Mouse (Mus musculus) heart, embryonic 12.5 days (tissue): Measurements from ENCODE around the gene Ncoa6. TPM values are rescaled to one million over a fixed set of nuclear protein-coding genes. Genes with fewer than 3 reads are reported as not detected.

Experiments used
- ATAC-seq: fragments of 200-750 bp; cut with Nextera tagmentation; 2 replicates; pipeline ENCODE4 v1.8.0; 2017; ENCODE audit warnings: moderate TSS enrichment, moderate library complexity; ENCODE audit not compliant: insufficient number of reproducible peaks, low FRiP score
- H3K27ac ChIP-seq: fragments of 300-500 bp; sonication (generic); 2 replicates; pipeline ENCODE4 v1.5.1; 2016; ENCODE audit warnings: mild to moderate bottlenecking, moderate library complexity; ENCODE audit not compliant: poor library complexity, severe bottlenecking
- H3K27me3 ChIP-seq: fragments of 300-500 bp; sonication (generic); replicated peaks from 2 replicates; pipeline ENCODE4 v1.6.1; 2016; ENCODE audit warnings: mild to moderate bottlenecking, moderate library complexity
- H3K36me3 ChIP-seq: fragments of 300-500 bp; sonication (generic); 2 replicates; pipeline ENCODE4 v1.6.1; 2016; ENCODE audit warnings: mild to moderate bottlenecking, moderate library complexity
- H3K4me1 ChIP-seq: fragments of 300-500 bp; sonication (generic); replicated peaks from 2 replicates; pipeline ENCODE4 v1.6.1; 2016; ENCODE audit warnings: mild to moderate bottlenecking
- H3K4me2 ChIP-seq: fragments of 300-500 bp; sonication (generic); 2 replicates; pipeline ENCODE4 v1.6.1; 2016; ENCODE audit warnings: mild to moderate bottlenecking, moderate library complexity
- H3K4me3 ChIP-seq: fragments of 300-500 bp; sonication (generic); 2 replicates; pipeline ENCODE4 v1.5.1; 2016; ENCODE audit warnings: mild to moderate bottlenecking
- H3K9ac ChIP-seq: fragments of 300-500 bp; sonication (generic); 2 replicates; pipeline ENCODE4 v1.6.1; 2016; ENCODE audit warnings: mild to moderate bottlenecking, moderate library complexity
- H3K9me3 ChIP-seq: fragments of 300-500 bp; sonication (generic); replicated peaks from 2 replicates; pipeline ENCODE4 v1.6.1; 2016; ENCODE audit warnings: mild to moderate bottlenecking, moderate library complexity
- WGBS: fragments of 180-500 bp; shearing (Covaris S2); methylation state at CpG from one replicate; pipeline ENCODE4 v1.1.7; 2016; 5-methylcytosine and 5-hydroxymethylcytosine counted together
- polyA plus RNA-seq: library from polyadenylated mRNA; unstranded; fragments of >200 nt; fragmentation: Nextera tagmentation; extraction: Ambion mirVana; gene quantifications from 2 replicates; pipeline ENCODE4 v1.2.1, GENCODE M21; 2016

The Ncoa6 gene
- polyA plus RNA-seq, 1 experiment from 2014 or later, result 19.2 TPM

DNA sequence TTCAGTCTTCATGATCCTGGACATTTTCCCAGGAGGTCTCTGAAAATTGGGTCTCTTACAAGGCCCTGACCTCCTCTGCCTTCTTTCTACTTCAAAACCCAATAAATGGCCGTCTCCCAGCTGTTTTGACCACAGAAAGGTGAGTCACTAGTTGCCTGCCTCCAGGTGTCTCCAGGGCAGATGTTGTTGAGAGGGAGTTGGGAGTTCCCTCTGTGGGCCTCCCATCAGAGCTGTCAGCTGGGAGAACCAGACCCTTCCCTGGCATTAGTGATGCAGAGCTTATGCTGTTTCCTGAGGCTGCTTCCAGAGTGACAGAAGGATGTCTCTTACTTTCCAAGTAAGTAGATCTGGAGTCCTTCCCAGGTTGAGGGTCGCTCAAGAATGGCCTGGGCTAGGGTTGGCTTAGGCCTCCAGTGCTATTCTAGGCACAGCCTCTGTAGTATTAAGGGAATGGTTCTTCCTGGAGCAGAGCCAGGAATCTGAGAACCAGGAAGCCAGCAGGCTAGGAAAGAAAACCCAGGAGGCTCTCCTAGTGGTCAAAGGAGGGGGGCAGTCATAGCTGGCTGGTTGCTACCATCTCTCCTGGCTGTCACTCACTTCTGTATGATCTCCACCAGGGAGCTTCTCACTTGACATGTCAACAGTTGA is 90.8 kb downstream of the Ncoa6 start:
- 46% methylated on average over 2 of the region's 2 CpGs for WGBS

DNA sequence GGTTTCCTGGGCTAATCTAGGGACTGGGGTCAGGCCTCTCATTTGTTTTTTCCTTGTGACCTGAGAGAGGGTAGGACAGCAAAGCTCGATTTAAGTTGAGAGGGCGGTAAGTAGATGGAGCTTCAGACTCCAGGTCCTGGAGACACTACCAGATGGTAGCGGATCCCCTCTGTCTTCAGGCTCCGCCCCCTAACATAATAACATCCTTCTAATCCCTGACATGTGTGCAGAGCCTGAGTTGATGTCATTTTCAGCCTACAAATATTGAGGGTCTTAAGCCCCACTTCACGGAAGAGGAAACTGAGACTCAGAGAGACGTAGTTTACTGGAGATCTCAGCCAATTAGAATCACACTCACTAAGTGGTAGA is 91.4 kb downstream of the Ncoa6 start:
- ATAC-seq, result no peak

More for the DNA sequence above, 90.8 kb downstream of the Ncoa6 start:
- Histone ChIP-seq H3K27me3 (peaks cover 9% of the 10 kb centered on the region), H3K9ac (peak overlapping the region; percentile 98), H3K4me3 (peak overlapping the region; percentile 97), H3K4me2 (peak overlapping the region; percentile 93), H3K9me3 (no peaks in the 10 kb centered on the region), H3K27ac (peak overlapping the region; percentile 100), H3K36me3 (peaks cover 28% of the 10 kb centered on the region), H3K4me1 (peaks cover 32% of the 10 kb centered on the region)
- ATAC-seq, result peak; percentile 14; the same call in 1 of the 2 replicates

DNA sequence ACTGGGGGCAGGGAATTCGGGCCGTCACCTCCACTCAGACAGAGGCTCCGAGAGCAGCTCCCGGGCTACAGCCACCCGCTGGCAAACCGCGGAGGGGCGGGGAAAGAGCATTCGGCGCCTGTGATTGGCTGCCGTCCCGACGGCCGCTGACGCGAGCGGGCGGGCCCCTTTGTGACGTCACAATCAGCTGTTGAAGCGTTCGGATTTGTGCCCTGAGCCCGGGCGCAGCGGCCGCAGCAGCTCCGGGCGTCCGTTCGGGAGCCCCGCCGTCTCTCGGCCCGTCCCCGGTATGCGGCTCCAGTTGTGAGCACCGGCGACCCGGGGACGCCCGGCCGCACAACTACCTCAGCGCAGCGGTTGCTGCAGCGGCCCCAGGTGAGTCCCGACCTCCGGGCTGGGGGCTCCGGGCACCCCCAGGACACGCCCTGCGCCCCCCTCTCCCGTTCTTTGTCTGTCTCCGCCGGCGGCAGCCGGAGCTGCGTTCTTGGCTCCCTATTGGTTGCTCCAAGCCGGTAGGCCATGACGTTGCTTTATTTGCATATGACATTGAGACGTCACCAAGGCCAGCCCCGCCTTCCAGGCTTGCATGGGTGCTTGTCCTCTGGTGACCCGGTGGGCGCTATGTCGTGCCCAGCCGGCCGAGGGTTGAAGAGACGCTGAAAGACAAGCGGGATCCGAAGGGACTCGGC is 91.9 kb downstream of the Ncoa6 start:
- H3K9me3 ChIP-seq, result no peaks in the 10 kb centered on the region
- WGBS, result under 1% methylated on average over 68 of the region's 68 CpGs
- ATAC-seq, result peak; percentile 93

More for the DNA sequence above, 91.4 kb downstream of the Ncoa6 start:
- peak overlapping the region; percentile 100 for H3K27ac ChIP-seq
- H3K9me3 ChIP-seq, result no peaks in the 10 kb centered on the region
- H3K27me3 ChIP-seq, result peaks cover 12% of the 10 kb centered on the region
- peaks cover 32% of the 10 kb centered on the region for H3K4me1 ChIP-seq
- H3K36me3 ChIP-seq, result peaks cover 22% of the 10 kb centered on the region
- peak overlapping the region; percentile 93 for H3K4me2 ChIP-seq
- WGBS, result 19% methylated on average over 6 of the region's 6 CpGs
- H3K9ac ChIP-seq, result peak overlapping the region; percentile 98
- H3K4me3 ChIP-seq, result peak overlapping the region; percentile 97

DNA sequence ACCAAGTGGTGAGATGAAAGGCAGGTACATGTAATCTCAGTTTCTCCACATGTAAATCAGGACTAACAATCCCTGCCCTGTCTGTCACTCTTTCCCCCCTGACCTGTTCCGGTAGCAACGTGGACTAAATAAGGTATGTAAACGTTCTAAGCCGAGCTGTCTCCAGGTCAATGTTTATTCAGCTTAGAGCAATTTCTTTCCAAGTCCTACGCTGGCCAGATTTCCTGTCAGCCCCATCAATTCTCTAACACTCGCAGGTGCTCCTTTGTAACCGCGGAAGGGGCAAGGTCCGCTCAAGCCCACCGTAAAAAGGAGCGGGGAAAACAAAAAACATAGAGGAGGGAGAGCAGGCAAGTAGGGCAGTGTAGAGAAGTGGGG is 92.6 kb downstream of the Ncoa6 start:
- no peaks in the 10 kb centered on the region for H3K9me3 ChIP-seq
- peaks cover 12% of the 10 kb centered on the region for H3K27me3 ChIP-seq
- peaks cover 9% of the 10 kb centered on the region for H3K36me3 ChIP-seq
- ATAC-seq, result no peak
- peak overlapping the region; percentile 93 for H3K4me2 ChIP-seq
- peak overlapping the region; percentile 97 for H3K4me3 ChIP-seq
- H3K4me1 ChIP-seq, result peaks cover 28% of the 10 kb centered on the region
- peak overlapping the region; percentile 100 for H3K27ac ChIP-seq
- WGBS, result 3% methylated on average over 11 of the region's 11 CpGs
- peak overlapping the region; percentile 98 for H3K9ac ChIP-seq

More for the DNA sequence above, 91.9 kb downstream of the Ncoa6 start:
- H3K36me3 ChIP-seq, result peaks cover 17% of the 10 kb centered on the region
- H3K4me1 ChIP-seq, result peaks cover 32% of the 10 kb centered on the region
- H3K27ac ChIP-seq, result peak overlapping the region; percentile 100
- peaks cover 12% of the 10 kb centered on the region for H3K27me3 ChIP-seq
- H3K9ac ChIP-seq, result peak overlapping the region; percentile 98
- H3K4me2 ChIP-seq, result peak overlapping the region; percentile 93
- peak overlapping the region; percentile 97 for H3K4me3 ChIP-seq

- no peak for ATAC-seq
- Histone ChIP-seq H3K27ac (peak within 1 kb of the TSS; percentile 100), H3K27me3 (peaks cover 12% of the 10 kb centered on the region), H3K9me3 (no peaks in the 10 kb centered on the region), H3K4me2 (peak within 1 kb of the TSS; percentile 93), H3K9ac (peak within 1 kb of the TSS; percentile 98), H3K36me3 (peaks cover 3% of the 10 kb centered on the region), H3K4me3 (peak within 1 kb of the TSS; percentile 97), H3K4me1 (peaks cover 23% of the 10 kb centered on the region)
- WGBS, result 53% methylated on average over 8 of the region's 8 CpGs
Observed at GRCm38 (mm10) chr2:155380261-155381059, 93.2 kb downstream of the Ncoa6 start, which contains the start of gene Trp53inp2. TSS of gene Trp53inp2 (plus strand) at chr2:155381059.

- no peak for ATAC-seq
- Histone ChIP-seq H3K27ac (no peak overlapping the region), H3K4me1 (peaks cover 15% of the 10 kb centered on the region), H3K9ac (no peak overlapping the region), H3K27me3 (peaks cover 12% of the 10 kb centered on the region), H3K9me3 (no peaks in the 10 kb centered on the region), H3K4me2 (no peak overlapping the region), H3K36me3 (no peaks in the 10 kb centered on the region), H3K4me3 (no peak overlapping the region)
- 76% methylated on average over 10 of the region's 10 CpGs for WGBS
Observed at GRCm38 (mm10) chr2:155376191-155376590, 97.5 kb downstream of the Ncoa6 start.

- no peak overlapping the region for H3K4me3 ChIP-seq
- H3K27me3 ChIP-seq, result 0 out of 2 replicates have a peak, but pooled peaks cover 5% of the 10 kb centered on the region
- peaks cover 17% of the 10 kb centered on the region for H3K4me1 ChIP-seq
- no peak overlapping the region for H3K9ac ChIP-seq
- no peak overlapping the region for H3K4me2 ChIP-seq
- H3K9me3 ChIP-seq, result no peaks in the 10 kb centered on the region
- no peaks in the 10 kb centered on the region for H3K36me3 ChIP-seq
- no peak for ATAC-seq
- H3K27ac ChIP-seq, result no peak overlapping the region
Observed at GRCm38 (mm10) chr2:155374521-155374920, 99.2 kb downstream of the Ncoa6 start.

- Histone ChIP-seq H3K27me3 (0 out of 2 replicates have a peak, but pooled peaks cover 3% of the 10 kb centered on the region), H3K4me1 (peaks cover 24% of the 10 kb centered on the region), H3K9ac (no peak overlapping the region), H3K4me3 (no peak overlapping the region), H3K27ac (no peak overlapping the region), H3K4me2 (no peak overlapping the region), H3K9me3 (no peaks in the 10 kb centered on the region), H3K36me3 (no peaks in the 10 kb centered on the region)
- 74% methylated on average over 1 of the region's 1 CpGs for WGBS
- no peak for ATAC-seq
Observed at GRCm38 (mm10) chr2:155373886-155374285, 99.8 kb downstream of the Ncoa6 start.

DNA sequence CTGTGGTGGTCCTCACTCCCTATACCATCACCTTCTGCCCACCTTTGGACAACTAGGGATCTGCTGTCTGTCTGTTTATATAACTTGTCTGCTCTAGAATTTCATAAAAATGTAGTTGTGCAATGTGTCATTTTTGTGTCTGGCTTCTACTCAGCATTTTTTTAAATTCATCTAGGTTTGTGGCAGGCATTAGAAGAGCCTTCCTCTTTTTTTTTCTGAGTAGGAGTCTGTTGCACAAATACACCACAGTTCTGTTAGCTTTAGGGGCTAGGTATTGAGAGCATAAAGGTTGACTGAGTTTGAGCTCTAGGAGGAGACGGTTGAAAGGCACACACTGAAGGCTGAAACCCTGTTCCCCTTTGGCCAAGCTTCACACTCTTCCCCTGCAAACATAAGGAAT is 100.4 kb downstream of the Ncoa6 start:
- H3K27me3 ChIP-seq, result 0 out of 2 replicates have a peak, but pooled peaks cover 3% of the 10 kb centered on the region
- no peak overlapping the region for H3K9ac ChIP-seq
- no peak overlapping the region for H3K27ac ChIP-seq
- 74% methylated on average over 1 of the region's 1 CpGs for WGBS
- H3K4me1 ChIP-seq, result peaks cover 25% of the 10 kb centered on the region
- no peaks in the 10 kb centered on the region for H3K36me3 ChIP-seq
- no peak overlapping the region for H3K4me3 ChIP-seq
- no peak for ATAC-seq
- no peak overlapping the region for H3K4me2 ChIP-seq
- no peaks in the 10 kb centered on the region for H3K9me3 ChIP-seq

- 26% methylated on average over 4 of the region's 4 CpGs for WGBS
- Histone ChIP-seq H3K27me3 (0 out of 2 replicates have a peak, but pooled peaks cover under 1% of the 10 kb centered on the region), H3K9me3 (no peaks in the 10 kb centered on the region), H3K27ac (peak overlapping the region; percentile 5; the same call in 1 of the 2 replicates), H3K36me3 (no peaks in the 10 kb centered on the region), H3K9ac (no peak overlapping the region), H3K4me3 (no peak overlapping the region), H3K4me2 (no peak overlapping the region), H3K4me1 (peaks cover 25% of the 10 kb centered on the region)
- ATAC-seq, result 0 out of 2 replicates have a peak, but pooled peaks have one; percentile 17
Observed at GRCm38 (mm10) chr2:155372451-155372850, 101.2 kb downstream of the Ncoa6 start.
